Mouse (Mus musculus): Measurements from ENCODE around the gene Anks1b.

Gene Anks1b

GRCm38 (mm10) chr10:90670291-90670690, 797.0 kb downstream of the Anks1b start:
- in situ Hi-C loops (cut with MboI) = no loop called here

DNA sequence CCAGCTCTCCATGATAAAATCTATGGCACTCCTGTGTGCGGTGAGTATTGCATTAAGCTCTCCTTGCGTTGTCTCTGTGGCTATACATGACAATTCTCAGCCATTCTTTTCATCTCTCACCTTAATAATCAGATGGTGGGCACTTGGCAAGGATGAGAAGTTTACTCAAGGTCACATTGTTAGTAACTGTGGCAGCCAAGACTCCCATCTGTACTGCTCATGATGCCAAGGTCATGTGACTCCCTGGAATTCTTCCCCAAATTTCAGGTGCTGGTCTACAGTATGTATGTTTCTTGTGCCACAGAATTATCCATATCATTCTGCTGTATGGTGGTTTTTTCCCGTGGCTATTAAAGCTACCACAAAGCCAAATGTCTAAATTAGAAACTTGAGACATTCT, 798.8 kb downstream of the Anks1b start:
- in situ Hi-C loops (cut with MboI) = no loop called here

GRCm38 (mm10) chr10:90674362-90674761, 801.1 kb downstream of the Anks1b start:
- in situ Hi-C loops (cut with MboI) = no loop called here

DNA sequence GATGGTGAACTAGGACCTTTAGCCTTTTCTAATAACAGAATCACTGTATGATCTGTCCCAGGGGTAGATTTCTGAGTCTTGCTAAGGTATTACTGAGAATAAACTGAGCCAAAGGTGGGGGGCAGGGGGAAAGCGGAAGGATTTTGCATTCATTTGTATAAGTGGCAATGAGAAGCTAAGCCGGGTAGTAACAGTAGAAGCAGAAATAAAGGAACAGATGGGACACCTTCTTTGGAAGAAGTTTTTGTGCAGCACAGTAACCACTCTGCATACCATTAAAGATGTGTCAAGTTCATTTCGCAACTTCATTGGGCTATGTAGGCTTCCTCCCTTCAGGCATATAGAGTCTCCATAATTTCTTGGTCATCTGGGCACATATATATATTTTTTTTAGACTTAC, 804.1 kb downstream of the Anks1b start:
- in situ Hi-C loops (cut with MboI) = no loop called here

- in situ Hi-C loops (cut with MboI) = no loop called here
Measured at GRCm38 (mm10) chr10:90679713-90680470, 806.6 kb downstream of the Anks1b start.

DNA sequence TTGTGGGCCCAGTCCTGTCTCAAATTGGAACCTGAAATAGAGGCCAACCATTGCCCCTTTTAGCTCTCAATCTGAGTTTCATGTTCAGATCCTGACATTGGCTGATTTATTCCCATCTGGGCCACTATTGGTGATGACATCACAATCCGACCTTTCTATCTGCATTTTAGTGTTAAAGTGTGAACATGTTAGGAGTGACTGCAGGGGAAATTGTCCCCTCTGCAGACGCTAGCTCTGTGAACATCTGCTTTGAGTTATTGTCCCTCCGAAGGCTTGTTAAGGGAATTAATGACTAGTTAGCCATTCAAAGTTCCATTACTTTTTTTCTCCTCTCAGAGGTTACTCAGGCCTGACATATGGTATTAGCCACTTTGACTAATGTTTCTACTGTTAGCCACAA, 810.5 kb downstream of the Anks1b start:
- in situ Hi-C loops (cut with MboI) = no loop called here

- in situ Hi-C loops (cut with MboI) = no loop called here
Measured at GRCm38 (mm10) chr10:90685367-90685766, 812.1 kb downstream of the Anks1b start.

DNA sequence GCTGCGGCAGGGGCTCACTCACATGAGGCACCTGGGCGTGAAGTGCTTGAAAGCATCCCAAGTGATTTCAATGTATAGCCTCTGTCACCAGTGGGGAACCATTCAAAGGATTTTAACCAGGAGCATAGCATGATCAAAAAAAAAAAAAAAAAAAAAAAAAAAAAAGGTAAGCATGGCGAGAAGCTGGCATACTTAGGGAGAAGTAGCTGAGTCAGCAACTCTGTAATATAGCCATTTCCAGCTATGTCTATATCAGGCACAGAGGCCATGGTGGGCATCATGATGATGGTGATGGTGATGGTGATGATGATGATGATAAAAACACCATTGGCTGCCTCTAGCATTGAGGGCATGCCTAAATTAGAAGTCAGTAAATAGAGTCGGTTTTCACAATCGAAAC, 814.8 kb downstream of the Anks1b start:
- in situ Hi-C loops (cut with MboI) = no loop called here

- in situ Hi-C loops (cut with MboI) = no loop called here
Measured at GRCm38 (mm10) chr10:90688696-90689252, 815.5 kb downstream of the Anks1b start.

DNA sequence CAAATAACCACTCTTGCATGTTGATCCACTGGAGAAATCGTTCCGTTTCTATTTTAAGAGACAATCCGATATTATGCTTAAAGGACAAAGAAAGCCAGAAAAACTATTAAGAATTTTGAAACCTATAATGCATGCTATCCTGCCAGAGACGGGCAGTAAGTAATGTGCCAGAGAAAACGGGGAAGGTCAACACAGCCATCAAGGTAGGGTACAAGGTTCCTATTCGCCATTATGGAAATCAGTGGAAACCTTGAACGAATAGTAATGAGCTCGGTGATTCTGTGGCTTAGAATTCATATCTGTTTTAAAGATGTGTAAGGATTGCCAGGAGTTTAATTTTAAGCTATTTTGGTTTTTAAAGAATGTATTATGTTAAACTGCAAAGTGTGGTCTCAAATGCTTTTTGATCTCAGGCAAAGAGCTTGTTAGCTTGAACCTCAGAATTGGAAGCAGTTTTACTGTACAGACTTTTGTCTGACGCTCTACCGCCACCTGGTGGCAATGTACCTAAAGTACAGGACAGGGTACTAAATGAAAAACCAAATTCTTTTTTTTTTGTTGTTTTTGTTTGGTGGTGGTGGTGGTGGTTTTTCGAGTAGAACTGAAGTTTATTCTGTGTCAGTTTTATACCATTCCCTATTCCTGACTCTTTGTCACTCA, 816.7 kb downstream of the Anks1b start:
- in situ Hi-C loops (cut with MboI) = no loop called here

GRCm38 (mm10) chr10:90696687-90697086, 823.4 kb downstream of the Anks1b start:
- in situ Hi-C loops (cut with MboI) = no loop called here

DNA sequence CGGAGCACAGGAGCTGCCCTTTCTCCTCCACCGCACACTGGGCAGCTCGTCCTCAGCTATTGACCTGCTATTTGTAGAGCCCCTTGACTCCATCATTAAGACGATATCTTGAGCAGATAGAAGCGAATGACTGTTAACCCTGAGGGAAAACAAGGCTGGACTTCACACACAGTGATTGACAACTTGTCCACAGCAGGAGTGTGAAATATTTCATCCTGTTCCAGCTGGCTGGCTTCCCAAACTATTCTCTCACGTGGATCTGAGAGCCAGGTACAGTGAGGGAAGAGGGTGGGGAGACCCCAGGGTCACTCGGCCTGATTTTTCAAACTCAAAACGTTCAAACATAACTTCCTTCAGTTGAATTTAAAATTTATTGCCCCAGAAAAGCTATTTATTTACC, 824.1 kb downstream of the Anks1b start:
- in situ Hi-C loops (cut with MboI) = no loop called here

DNA sequence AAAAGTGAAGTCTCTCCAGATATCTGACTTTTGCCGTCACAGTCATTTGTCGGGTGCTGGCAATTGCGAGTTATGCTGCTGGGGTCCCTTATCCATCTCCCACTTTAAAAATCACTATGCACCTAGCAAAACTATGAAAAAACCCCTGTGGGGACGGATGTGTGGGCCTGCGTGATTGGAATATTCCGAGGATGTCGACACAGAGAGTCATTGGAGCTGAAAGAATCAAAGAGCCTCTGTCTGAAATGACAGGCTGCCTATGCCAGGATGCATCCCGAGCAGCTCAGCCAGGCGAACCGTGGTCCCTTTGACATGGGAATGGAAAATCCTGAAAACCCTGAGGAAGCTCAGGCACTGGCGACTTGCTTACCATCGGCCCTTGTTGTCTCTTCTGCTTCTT, 825.9 kb downstream of the Anks1b start:
- in situ Hi-C loops (cut with MboI) = no loop called here

- in situ Hi-C loops (cut with MboI) = no loop called here
Measured at GRCm38 (mm10) chr10:90704602-90705001, 831.3 kb downstream of the Anks1b start.

GRCm38 (mm10) chr10:90708822-90709601, 835.7 kb downstream of the Anks1b start:
- in situ Hi-C loops (cut with MboI) = no loop called here

DNA sequence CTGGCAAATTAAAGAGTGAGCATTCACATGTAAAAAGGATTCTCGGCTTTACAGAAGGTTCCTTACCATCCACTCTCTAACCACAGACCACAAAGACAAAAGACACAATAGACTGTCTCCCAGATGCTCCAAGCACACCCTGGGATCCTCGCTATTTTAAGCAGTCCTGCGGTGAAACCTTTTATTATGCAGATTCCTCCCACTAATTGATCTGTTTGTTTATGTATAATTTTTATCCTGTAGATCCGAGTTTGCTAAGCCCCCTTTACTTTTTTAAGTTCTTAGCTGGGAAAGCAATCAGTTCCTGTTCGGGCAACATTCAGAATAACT, 836.3 kb downstream of the Anks1b start:
- in situ Hi-C loops (cut with MboI) = no loop called here

DNA sequence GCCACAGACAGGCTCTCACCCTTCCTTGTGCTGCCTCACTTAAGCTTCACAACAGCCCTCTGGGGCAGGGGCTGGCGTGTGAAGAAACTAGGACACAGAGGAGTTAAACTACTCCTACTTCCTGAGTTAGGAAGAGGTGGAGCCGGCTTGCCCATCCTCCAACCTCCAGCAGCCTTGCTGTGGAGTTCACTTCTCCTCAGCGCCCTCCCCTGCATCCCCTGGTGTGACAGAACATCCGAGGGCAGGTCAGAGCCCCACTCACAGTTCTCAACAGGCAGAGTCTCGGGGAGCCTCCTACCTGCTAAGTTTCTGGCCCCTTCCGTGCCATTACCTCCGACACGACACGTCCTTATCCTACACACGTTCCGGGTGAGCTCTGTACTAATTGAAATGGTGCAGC, 844.7 kb downstream of the Anks1b start:
- in situ Hi-C loops (cut with MboI) = no loop called here

GRCm38 (mm10) chr10:90718684-90719083, 845.4 kb downstream of the Anks1b start:
- in situ Hi-C loops (cut with MboI) = no loop called here

DNA sequence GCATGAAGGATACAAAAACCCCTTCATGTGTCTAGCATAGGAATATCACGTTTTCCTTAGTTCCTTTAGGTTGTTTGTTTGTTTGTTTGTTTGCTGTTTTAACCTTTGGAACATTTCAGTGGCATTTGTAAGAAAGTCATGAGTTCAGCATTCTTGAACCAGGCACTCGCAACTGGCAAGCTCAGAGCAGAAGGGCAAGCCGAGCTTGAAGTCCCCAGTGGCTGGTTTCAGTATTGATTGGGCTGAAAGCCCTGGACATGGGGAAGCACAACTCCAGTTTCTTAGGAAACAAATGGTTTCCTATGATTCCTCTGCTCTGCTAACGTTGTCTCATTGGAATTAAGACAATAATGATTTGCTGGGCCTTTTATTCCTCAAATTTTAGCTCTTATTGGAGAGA, 846.7 kb downstream of the Anks1b start:
- in situ Hi-C loops (cut with MboI) = no loop called here

- in situ Hi-C loops (cut with MboI) = no loop called here
Measured at GRCm38 (mm10) chr10:90723071-90723494, 849.8 kb downstream of the Anks1b start.

DNA sequence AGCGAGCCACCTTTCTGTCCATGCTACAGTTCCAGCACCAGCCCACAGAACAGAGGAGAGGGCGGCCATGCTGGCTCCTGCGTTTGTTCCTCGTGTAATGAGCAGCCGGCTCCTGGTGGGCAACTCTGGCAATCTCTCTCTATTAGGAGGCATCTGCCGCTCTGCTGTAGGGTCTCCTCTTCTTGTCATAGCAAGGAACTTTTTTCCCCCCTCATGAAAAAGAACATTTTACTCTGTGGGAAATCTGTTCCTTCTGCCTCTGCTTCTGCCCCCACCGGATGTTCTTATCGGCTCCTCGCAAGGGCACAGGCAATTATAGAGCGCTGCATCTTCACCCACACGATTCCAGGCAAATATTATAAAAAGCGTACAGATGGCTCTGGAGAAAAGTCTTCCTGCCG, 850.6 kb downstream of the Anks1b start:
- in situ Hi-C loops (cut with MboI) = no loop called here

DNA sequence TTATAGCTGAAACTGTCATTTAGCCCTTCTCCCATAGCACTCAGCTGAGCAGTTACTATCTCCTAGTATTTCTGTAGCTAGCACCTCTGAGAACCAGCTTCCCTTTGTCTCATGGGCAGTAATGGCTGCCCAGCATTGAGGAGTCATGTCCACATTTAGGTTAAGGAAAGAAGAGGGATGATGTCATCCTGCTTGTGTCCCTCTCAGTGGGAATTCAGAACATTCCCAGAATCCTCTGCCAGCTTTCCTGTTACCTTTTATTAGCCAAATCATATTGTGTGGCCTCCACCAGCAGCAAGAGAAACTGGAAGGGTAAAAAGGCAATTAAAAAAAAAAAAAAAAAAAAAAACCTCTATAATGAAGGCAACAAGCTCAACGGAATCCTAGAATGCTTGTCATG, 851.6 kb downstream of the Anks1b start:
- in situ Hi-C loops (cut with MboI) = loop anchor here (25.0 kb wide), 1 partner anchor 412 kb away; no protein-coding TSS in a partner anchor

All from mature B cell (primary cell).